Comparison of ENCODE assay signal across 8 mouse cellular contexts in genomic region chr11:62820059-62820541, GRCm38 (mm10). TPM values are rescaled to one million over a fixed set of nuclear protein-coding genes. Genes with fewer than 3 reads are reported as not detected.
A peak's percentile ranks its signal among the peaks of the same experiment; 100 is the strongest.
DNase-seq lines count a peak whose midpoint lies in the region; ATAC-seq and TF ChIP-seq lines count a peak whose summit lies in the region.

Gene Trim16 (plus strand): TSS chr11:62820231.

- TF ChIP-seq POLR2A in myocyte (IDR thresholded peaks at IDR 0.05; ENCODE audit: insufficient read length, low read depth), result peak; percentile 85

- H3K9me3 ChIP-seq in heart, embryonic 12.5 days (replicated peaks), result no peaks in the 10 kb centered on the region
- H3K9me3 ChIP-seq in kidney, embryonic 16.5 days (ENCODE audit: low read length), result no peaks in the 10 kb centered on the region
- no peaks in the 10 kb centered on the region for H3K9me3 ChIP-seq in liver, embryonic 12.5 days (replicated peaks)
- no peaks in the 10 kb centered on the region for H3K9me3 ChIP-seq in stomach, embryonic 14.5 days (ENCODE audit: control insufficient read depth, low read depth, low read length)

- peak; percentile 55 for DNase-seq in CD4-positive, CD25-positive, alpha-beta regulatory T cell, adult 2 months (ENCODE audit: low read depth, low spot score)
- DNase-seq in fat pad, adult 2 months (ENCODE audit: extremely low read depth, low read depth, low spot score), result peak; percentile 34

- peak within 1 kb of the TSS; percentile 67 for H3K27ac ChIP-seq in brown adipose tissue, adult 24 weeks (replicated peaks; ENCODE audit: low read depth, low read length)
- H3K27ac ChIP-seq in heart, embryonic 12.5 days (ENCODE audit: poor library complexity, severe bottlenecking), result peak within 1 kb of the TSS; percentile 72
- peak within 1 kb of the TSS; percentile 88 for H3K27ac ChIP-seq in kidney, embryonic 16.5 days (ENCODE audit: low read length)
- H3K27ac ChIP-seq in liver, embryonic 12.5 days, result no peak within 1 kb of the TSS
- H3K27ac ChIP-seq in stomach, embryonic 14.5 days (ENCODE audit: low read length), result peak within 1 kb of the TSS; percentile 74

- no peaks in the 10 kb centered on the region for H3K27me3 ChIP-seq in heart, embryonic 12.5 days (replicated peaks)
- no peaks in the 10 kb centered on the region for H3K27me3 ChIP-seq in kidney, embryonic 16.5 days (ENCODE audit: insufficient read depth, low read length)
- peaks cover 30% of the 10 kb centered on the region for H3K27me3 ChIP-seq in liver, embryonic 12.5 days (replicated peaks)
- H3K27me3 ChIP-seq in myocyte (ENCODE audit: control insufficient read depth, insufficient read depth, insufficient read length), result no peaks in the 10 kb centered on the region
- H3K27me3 ChIP-seq in stomach, embryonic 14.5 days (ENCODE audit: control insufficient read depth, insufficient read depth, low read length), result no peaks in the 10 kb centered on the region

- peak; percentile 69 for ATAC-seq in heart, embryonic 12.5 days (ENCODE audit: insufficient number of reproducible peaks, low FRiP score)
- ATAC-seq in kidney, embryonic 16.5 days (ENCODE audit: low FRiP score, low TSS enrichment), result peak; percentile 85
- ATAC-seq in liver, embryonic 12.5 days, result peak; percentile 62
- peak; percentile 74 for ATAC-seq in stomach, embryonic 14.5 days (ENCODE audit: insufficient number of reproducible peaks, insufficient read depth, low FRiP score, low read depth)

- peak within 1 kb of the TSS; percentile 85 for H3K4me3 ChIP-seq in brown adipose tissue, adult 24 weeks (ENCODE audit: insufficient read depth, low read depth, low read length)
- peak within 1 kb of the TSS; percentile 51 for H3K4me3 ChIP-seq in heart, embryonic 12.5 days
- H3K4me3 ChIP-seq in kidney, embryonic 16.5 days (ENCODE audit: low read length), result peak within 1 kb of the TSS; percentile 58
- H3K4me3 ChIP-seq in liver, embryonic 12.5 days, result peak within 1 kb of the TSS; percentile 40
- peak within 1 kb of the TSS; percentile 98 for H3K4me3 ChIP-seq in myocyte
- H3K4me3 ChIP-seq in stomach, embryonic 14.5 days (ENCODE audit: low read depth, low read length), result peak within 1 kb of the TSS; percentile 54

- WGBS in heart, embryonic 12.5 days, result 7% methylated on average over 15 of the region's 15 CpGs
- 5% methylated on average over 15 of the region's 15 CpGs for WGBS in kidney, embryonic 16.5 days
- 9% methylated on average over 15 of the region's 15 CpGs for WGBS in liver, embryonic 12.5 days (ENCODE audit: insufficient replicate concordance)
- WGBS in stomach, embryonic 14.5 days, result under 1% methylated on average over 15 of the region's 15 CpGs

- H3K4me2 ChIP-seq in heart, embryonic 12.5 days, result peak within 1 kb of the TSS; percentile 75
- H3K4me2 ChIP-seq in kidney, embryonic 16.5 days (replicated peaks; ENCODE audit: low read depth, low read length), result peak within 1 kb of the TSS; percentile 84
- H3K4me2 ChIP-seq in liver, embryonic 12.5 days, result peak within 1 kb of the TSS; percentile 58
- H3K4me2 ChIP-seq in myocyte (ENCODE audit: low read depth), result peak within 1 kb of the TSS; percentile 91
- H3K4me2 ChIP-seq in stomach, embryonic 14.5 days (replicated peaks; ENCODE audit: low read depth, low read length), result peak within 1 kb of the TSS; percentile 86

- H3K4me1 ChIP-seq in brown adipose tissue, adult 24 weeks (ENCODE audit: control insufficient read depth, insufficient read depth, insufficient read length, low read length), result peaks cover 17% of the 10 kb centered on the region; the same call in 1 of the 2 replicates
- H3K4me1 ChIP-seq in heart, embryonic 12.5 days (replicated peaks), result peaks cover 21% of the 10 kb centered on the region
- peaks cover 38% of the 10 kb centered on the region for H3K4me1 ChIP-seq in kidney, embryonic 16.5 days (ENCODE audit: insufficient read depth, low read length)
- peaks cover 27% of the 10 kb centered on the region for H3K4me1 ChIP-seq in liver, embryonic 12.5 days
- H3K4me1 ChIP-seq in stomach, embryonic 14.5 days (ENCODE audit: control insufficient read depth, insufficient read depth, low read length), result peaks cover 23% of the 10 kb centered on the region

- peak within 1 kb of the TSS; percentile 69 for H3K9ac ChIP-seq in heart, embryonic 12.5 days
- H3K9ac ChIP-seq in kidney, embryonic 16.5 days (replicated peaks; ENCODE audit: low read length), result peak within 1 kb of the TSS; percentile 69
- no peak within 1 kb of the TSS for H3K9ac ChIP-seq in liver, embryonic 12.5 days
- peak within 1 kb of the TSS; percentile 48; the same call in 1 of the 2 replicates for H3K9ac ChIP-seq in stomach, embryonic 14.5 days (replicated peaks; ENCODE audit: low read depth, low read length)

- H3K79me2 ChIP-seq in myocyte (ENCODE audit: control insufficient read depth, insufficient read depth), result peaks cover 47% of the 10 kb centered on the region

- peak within 1 kb of the TSS; percentile 16 for H3ac ChIP-seq in myocyte (ENCODE audit: control insufficient read depth, insufficient read length)

- H3K36me3 ChIP-seq in heart, embryonic 12.5 days, result no peaks in the 10 kb centered on the region
- no peaks in the 10 kb centered on the region for H3K36me3 ChIP-seq in kidney, embryonic 16.5 days (ENCODE audit: insufficient read depth, low read length)
- no peaks in the 10 kb centered on the region for H3K36me3 ChIP-seq in liver, embryonic 12.5 days
- H3K36me3 ChIP-seq in myocyte (ENCODE audit: control insufficient read depth, insufficient read depth), result peaks cover 10% of the 10 kb centered on the region
- H3K36me3 ChIP-seq in stomach, embryonic 14.5 days (ENCODE audit: control insufficient read depth, insufficient read depth, low read length), result no peaks in the 10 kb centered on the region

TF ChIP-seq in myocyte, 11 proteins besides CTCF, POLR2A, EP300 and RAD21:
- TF ChIP-seq TCF12 (IDR thresholded peaks at IDR 0.05; ENCODE audit: insufficient read depth, poor library complexity, severe bottlenecking), result peak; percentile 40
- peak; percentile 84 for TF ChIP-seq POLR2AphosphoS2 (IDR thresholded peaks at IDR 0.05; ENCODE audit: insufficient read length, low read depth)
- TF ChIP-seq CEBPB (IDR thresholded peaks at IDR 0.05; ENCODE audit: insufficient read depth, poor library complexity, severe bottlenecking), result peak; percentile 42; the same call in 1 of the 2 replicates
- no peak for TF ChIP-seq REST (IDR thresholded peaks at IDR 0.05; ENCODE audit: insufficient read depth, insufficient read length)
- TF ChIP-seq TCF3 (IDR thresholded peaks at IDR 0.05; ENCODE audit: insufficient read length, low read depth), result peak; percentile 51
- peak in 2 of 3 experiments; percentile 62 to 84 for TF ChIP-seq MYOG (IDR thresholded peaks at IDR 0.05; ENCODE audit: control insufficient read depth in 1 of 3, insufficient read depth in 1 of 3, insufficient read length in 2 of 3, low read depth in 2 of 3)
- no peak for TF ChIP-seq SRF (IDR thresholded peaks at IDR 0.05; ENCODE audit: control insufficient read depth, insufficient read length, low read depth)
- peak; percentile 27 for TF ChIP-seq MAX (IDR thresholded peaks at IDR 0.05; ENCODE audit: low read depth)
- TF ChIP-seq MYOD1 (IDR thresholded peaks at IDR 0.05; ENCODE audit: control insufficient read depth in 1 of 3, insufficient read length in 2 of 3, low read depth in 2 of 3), result peak; percentile 73 to 95 (median 94)
- peak; percentile 85 for TF ChIP-seq USF1 (IDR thresholded peaks at IDR 0.05; ENCODE audit: low read depth)
- TF ChIP-seq E2F4 (IDR thresholded peaks at IDR 0.05; ENCODE audit: insufficient read depth), result no peak

RNA-seq across cellular contexts. Expression of gene Trim16, which starts in this region (rescaled TPM):
- 12.2 and 19.9 TPM in 2 replicates for polyA plus RNA-seq in brown adipose tissue, adult 24 weeks (2012; ENCODE audit: insufficient read depth, insufficient read length, missing spikeins)
- polyA plus RNA-seq in heart, embryonic 12.5 days (2016; fragmentation: Nextera tagmentation; extraction: Ambion mirVana), result 5.4 and 6.0 TPM in 2 replicates
- 18.1 TPM in 2 replicates for polyA plus RNA-seq in kidney, embryonic 16.5 days (2015; fragmentation: Nextera tagmentation; extraction: Ambion mirVana)
- 1.5 and 1.8 TPM in 2 replicates for polyA plus RNA-seq in liver, embryonic 12.5 days (2016; fragmentation: Nextera tagmentation; extraction: Ambion mirVana)
- 16.9 TPM for polyA plus RNA-seq in myocyte (2012; fragmentation: generic; extraction: Trizol)
- 16.8 and 19.1 TPM in 2 replicates for polyA plus RNA-seq in stomach, embryonic 14.5 days (2014; fragmentation: Nextera tagmentation; extraction: Ambion mirVana)

Comparison
In these comparisons a context has a peak if more than half of its experiments do, and no peak if none do; other contexts are left out.
1. H3K4me3 ChIP-seq: peak in every context shown above with its lines; median percentile 98 in myocyte; 85 in brown adipose tissue, adult 24 weeks; 58 in kidney, embryonic 16.5 days; 54 in stomach, embryonic 14.5 days; 51 in heart, embryonic 12.5 days; 40 in liver, embryonic 12.5 days.